Mouse (Mus musculus): ENCODE measurements around the gene Sdha. TPM values are rescaled to one million over a fixed set of nuclear protein-coding genes. Genes with fewer than 3 reads are reported as not detected.

The Sdha gene
- total RNA-seq, 2 experiments from 2014 or later: 225 to 226 TPM

DNA sequence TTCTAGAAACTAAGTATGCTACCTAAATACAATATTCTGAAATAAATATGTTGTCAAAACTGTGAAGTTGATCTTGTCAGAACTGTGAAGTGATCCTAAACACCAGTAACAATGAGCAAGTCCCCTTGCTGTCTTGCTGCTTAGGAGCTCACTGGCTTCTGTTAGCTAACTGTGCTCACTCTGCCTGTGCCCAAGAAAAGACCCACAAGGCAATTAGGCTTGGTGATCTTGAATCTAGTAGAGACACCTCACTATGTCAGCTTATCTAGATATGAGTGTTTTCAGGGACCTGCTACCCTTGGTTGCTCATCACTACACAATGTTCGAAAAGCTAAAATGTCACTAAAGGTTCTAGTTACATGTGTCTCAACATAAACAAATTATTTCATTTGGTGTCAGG, 44.3 kb downstream of the Sdha start:
- intact Hi-C loops (cut with DNase I): no loop called here
- no peak for DNase-seq (ENCODE audit: extremely low spot score in 1 of 2, low spot score in 2 of 2)

DNA sequence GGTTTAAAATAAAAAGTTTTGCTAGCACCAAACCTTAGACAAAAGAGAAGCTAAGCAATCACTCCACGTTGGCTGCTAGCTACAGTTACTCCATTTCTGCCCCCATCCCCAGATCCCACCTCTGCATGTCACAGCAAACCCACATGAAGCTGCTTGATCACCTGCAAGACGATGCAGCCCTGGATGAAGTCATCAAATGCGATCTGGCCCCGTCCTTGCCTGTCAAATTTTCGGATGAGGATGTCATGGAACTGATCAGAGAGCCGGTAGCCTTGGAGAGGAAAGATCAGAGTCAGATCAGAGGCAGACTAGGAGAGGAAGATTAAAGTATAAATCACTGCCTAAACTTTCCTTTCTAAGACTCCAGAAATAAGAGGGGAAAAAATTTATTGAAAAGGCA, 44.7 kb downstream of the Sdha start:
- intact Hi-C loops (cut with DNase I): no loop called here
- no peak for DNase-seq (ENCODE audit: extremely low spot score in 1 of 2, low spot score in 2 of 2)

DNA sequence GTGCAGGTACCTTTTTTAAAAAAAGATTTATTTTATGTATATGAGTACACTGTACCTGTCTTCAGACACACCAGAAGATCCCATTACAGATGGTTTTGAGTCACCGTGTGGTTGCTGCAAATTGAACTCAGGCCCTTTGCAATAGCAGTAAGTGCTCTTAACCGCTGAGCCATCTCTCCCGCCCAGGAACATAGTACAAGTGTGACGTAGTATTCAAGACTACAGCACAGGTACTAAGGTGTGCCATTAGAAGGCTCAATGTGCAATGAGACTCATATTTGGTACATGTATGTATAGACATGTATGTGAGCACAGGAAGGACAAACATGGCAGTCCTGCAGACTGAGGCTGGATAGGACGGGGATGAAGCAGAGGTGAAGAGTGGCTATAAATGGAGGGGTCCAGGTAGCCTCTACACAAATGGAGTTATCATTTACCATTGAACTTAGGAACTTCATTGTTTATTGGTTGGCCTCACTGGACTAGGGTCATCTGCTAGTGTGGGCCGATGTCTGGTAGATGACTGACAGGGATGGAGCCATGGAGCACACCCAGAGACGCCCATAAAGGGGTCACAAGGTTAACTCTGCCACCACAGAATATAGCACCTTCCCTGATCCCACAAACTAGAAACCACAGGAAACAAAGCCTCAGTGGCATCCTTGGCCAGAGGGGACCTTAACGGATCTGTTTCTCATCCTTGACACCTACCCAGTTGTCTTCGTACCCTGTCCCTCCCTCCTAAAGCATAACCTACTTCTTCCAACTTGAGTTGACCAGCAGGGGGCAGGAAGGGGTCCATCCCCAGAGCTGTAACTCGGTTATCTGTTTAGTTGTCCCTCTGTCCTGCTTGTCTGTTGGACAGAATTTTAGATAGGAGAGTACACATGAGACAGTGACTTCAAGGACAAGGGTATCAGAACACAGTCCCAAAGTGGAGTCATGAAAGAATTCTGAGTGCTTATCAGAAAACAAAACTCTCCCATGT, 47.7 kb downstream of the Sdha start:
- DNase-seq (ENCODE audit: extremely low spot score in 1 of 2, low spot score in 2 of 2): no peak

DNA sequence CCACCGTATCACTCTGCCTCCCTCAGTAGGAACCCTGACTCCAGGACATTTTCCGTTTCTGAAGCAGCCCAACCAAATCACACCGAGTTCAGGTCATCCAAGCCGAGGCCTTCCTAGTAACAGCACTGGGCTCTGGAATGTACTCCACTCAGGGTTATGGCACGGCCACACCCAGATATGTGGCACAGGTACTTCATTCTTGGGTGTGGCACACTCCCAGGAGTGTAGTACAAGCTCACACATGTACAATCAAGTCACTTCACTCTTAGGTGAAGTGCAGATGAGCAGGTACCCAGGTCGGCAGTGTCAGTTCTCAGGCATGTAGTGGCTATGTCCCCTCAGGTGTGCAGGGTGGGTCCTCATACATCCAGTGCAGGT, 48.5 kb downstream of the Sdha start:
- no peak for DNase-seq (ENCODE audit: extremely low spot score in 1 of 2, low spot score in 2 of 2)
- intact Hi-C loops (cut with DNase I): loop anchor here (2.0 to 5.0 kb wide), 4 partner anchors 109 to 584 kb away; no protein-coding TSS in a partner anchor

More for the DNA sequence above, 47.7 kb downstream of the Sdha start:
- intact Hi-C loops (cut with DNase I): loop anchor here (5.0 kb wide), 3 partner anchors 110 to 585 kb away; no protein-coding TSS in a partner anchor

DNA sequence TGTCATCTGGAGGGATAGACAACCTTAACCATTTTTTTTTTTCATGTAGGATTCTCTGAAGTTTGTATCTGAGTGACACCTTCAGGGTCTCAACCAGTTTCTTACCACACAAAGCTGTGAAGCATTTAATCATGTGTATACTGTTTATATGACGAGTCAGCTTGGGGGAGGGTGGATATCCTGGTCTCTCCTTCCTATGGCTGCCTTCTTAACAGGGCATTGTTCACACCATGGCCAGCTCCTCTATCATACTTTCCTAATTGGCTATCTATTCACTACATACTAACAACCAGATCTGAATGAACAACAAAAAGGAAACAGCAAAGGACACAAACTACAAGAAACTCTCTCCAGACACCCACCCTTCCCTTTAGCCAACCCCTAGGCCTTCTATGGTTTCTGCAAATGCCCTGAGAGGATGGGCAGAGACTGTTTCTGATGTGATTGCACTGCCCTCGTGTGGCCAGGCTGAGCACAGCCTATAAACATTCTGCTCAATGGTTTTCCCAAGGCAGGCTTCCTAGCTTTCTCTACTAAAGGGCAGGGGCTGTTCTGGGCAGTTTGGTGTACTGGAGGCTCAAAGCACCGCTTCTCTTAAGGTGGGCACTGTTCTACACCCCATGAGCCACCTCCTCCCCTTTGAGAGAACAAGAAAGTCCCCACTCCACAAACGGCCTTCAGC, 49.0 kb downstream of the Sdha start:
- intact Hi-C loops (cut with DNase I): loop anchor here (2.0 to 5.0 kb wide), 4 partner anchors 109 to 584 kb away; no protein-coding TSS in a partner anchor
- DNase-seq (ENCODE audit: extremely low spot score in 1 of 2, low spot score in 2 of 2): peak; percentile 72

DNA sequence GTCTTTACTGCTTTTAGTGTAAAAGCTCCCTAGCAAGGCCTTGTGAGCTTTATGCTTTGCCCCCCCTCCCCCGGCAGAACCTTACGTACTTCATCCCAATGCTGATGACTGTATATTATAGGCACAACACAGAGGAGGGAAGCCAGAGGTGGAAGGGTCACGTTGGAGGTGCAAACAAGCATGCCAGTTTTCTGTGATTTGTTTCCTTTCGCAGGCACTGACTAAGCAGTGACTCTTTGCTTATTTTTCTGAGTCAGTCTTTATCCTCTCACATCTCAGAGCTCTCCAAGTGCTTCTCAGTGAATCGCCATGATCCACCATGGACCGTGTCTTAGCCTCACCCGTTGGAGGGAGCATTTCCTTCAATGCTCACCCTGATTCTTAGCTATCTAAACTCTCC, 53.7 kb downstream of the Sdha start:
- DNase-seq (ENCODE audit: extremely low spot score in 1 of 2, low spot score in 2 of 2): no peak
- intact Hi-C loops (cut with DNase I): no loop called here

DNA sequence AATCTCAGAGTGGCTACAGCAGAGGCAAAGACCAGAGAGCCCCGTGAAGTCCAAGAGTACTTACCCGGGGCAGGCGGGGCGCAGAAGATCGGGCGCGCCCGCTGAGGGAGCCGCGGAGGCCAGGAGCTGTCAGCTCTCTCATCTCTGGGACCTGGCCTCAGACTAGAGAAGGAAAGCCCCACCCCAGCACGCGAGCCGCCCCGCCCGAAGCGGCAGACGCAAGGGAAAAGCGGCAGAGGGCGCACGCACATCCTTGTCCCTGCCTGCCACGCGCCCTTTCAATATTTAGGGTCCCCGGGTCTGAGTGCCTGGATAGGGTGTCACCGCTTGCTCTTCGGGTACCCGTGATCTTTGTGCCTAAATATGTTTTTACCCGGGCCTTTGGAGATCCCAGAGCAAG, 57.9 kb downstream of the Sdha start, which contains the start of gene Ahrr:
Ahrr (minus strand) TSS at position 165 of the 400 bp plus-strand sequence.
- peak in 1 of 2 experiments; percentile 60 for DNase-seq (ENCODE audit: extremely low spot score in 1 of 2, low spot score in 2 of 2)
- intact Hi-C loops (cut with DNase I): no loop called here

DNA sequence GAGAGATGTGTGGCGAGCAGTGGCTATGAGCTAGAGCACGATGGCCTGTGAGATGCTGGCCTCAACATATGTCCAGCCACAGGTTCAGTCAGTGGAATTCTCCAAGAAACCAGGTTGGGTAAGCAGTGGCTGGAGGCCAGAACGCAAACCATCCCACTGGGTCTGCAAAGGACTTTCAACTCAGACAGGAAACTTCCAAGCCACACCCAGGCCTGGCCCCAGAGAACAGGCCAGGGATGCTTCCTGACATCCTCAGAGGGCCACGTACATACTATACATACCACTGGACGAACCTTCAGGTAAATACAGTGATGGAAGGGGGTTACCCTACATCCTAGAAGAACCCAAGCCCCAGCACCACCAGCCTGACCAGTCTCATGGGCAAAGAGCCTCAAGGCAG, 60.4 kb downstream of the Sdha start:
- DNase-seq (ENCODE audit: extremely low spot score in 1 of 2, low spot score in 2 of 2): no peak
- intact Hi-C loops (cut with DNase I): no loop called here

DNA sequence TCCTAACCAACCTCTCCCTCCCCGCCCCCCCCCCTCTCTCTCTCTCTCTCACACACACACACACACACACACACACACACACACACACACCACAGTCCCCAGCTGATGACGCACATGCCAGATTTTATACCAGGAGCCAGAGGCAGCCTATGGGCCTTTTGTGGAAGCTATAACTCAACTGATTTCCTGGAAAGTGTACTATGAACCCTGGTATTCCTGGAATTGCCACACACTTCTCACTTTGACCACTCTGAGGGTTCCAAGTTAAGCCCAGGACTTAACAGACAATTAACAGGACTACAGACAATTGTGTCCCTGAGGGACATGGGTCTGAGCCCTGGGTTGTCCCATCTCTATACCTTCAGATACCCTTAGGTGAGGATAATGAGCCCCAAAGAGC, 67.8 kb downstream of the Sdha start:
- intact Hi-C loops (cut with DNase I): no loop called here
- no peak for DNase-seq (ENCODE audit: extremely low spot score in 1 of 2, low spot score in 2 of 2)

DNA sequence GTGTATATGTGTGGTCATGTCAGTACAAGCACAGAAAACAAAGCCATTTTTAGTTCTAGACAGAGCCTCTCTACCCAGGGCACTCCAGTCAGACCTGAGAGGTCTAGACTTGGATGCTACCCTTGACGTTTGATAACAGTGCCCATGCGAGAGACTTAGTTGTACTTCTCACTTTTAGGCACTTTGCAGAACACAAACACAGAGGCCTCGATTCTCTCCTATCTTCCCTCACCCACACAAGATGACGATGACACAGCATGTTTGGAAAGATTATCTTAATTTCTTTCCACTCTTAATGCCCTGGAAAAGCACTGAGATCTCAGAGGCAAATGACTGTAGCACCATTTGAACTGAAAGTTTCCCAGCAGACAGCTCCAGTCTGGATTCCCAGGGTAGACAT, 74.4 kb downstream of the Sdha start:
- no peak for DNase-seq (ENCODE audit: extremely low spot score in 1 of 2, low spot score in 2 of 2)
- intact Hi-C loops (cut with DNase I): no loop called here

Other genes starting within 250 kb of the Sdha start
- gene Slc9a3, start 228.8 kb downstream of the Sdha start, total RNA-seq (2021): 1 to 10 TPM in 1 of 2 experiments, under 1 TPM in 1; 0.73 to 1.2 TPM
- gene Exoc3, start 141.5 kb downstream of the Sdha start, total RNA-seq (2021): 10 to 100 TPM; 69.9 to 70.3 TPM
- gene Ahrr, start 57.9 kb downstream of the Sdha start, total RNA-seq (2021): under 1 TPM; 0.81 to 0.99 TPM
- 10 to 100 TPM; 71.3 to 73.2 TPM for gene Pdcd6, start 32.7 kb downstream of the Sdha start, total RNA-seq (2021)
- 10 to 100 TPM; 59.8 to 60.5 TPM for gene Ccdc127, start within 50 bp of the Sdha start, total RNA-seq (2021)
- not detected for gene Lrrc14b, start 13.7 kb upstream of the Sdha start, total RNA-seq (2021)
- gene Zfp72, start 40.6 kb upstream of the Sdha start, total RNA-seq (2021): 1 to 10 TPM; 4.4 to 5.9 TPM
- gene Ftl1-ps1, start 49.4 kb upstream of the Sdha start, total RNA-seq (2021): 100 to 1,000 TPM; 405 to 447 TPM
- 1 to 10 TPM; 6.0 to 6.4 TPM for gene Zfp825, start 143.7 kb upstream of the Sdha start, total RNA-seq (2021)